Comparison of ENCODE assay signal across 8 mouse cellular contexts in genomic region chr3:32910071-32910551, GRCm38 (mm10).
DNase-seq lines count a peak whose midpoint lies in the region; ATAC-seq and TF ChIP-seq lines count a peak whose summit lies in the region.

No protein-coding gene starts in this region.

- no peaks in the 10 kb centered on the region for H3K27me3 ChIP-seq in heart, postnatal 0 days (ENCODE audit: control insufficient read depth, insufficient read depth, low read length)
- no peaks in the 10 kb centered on the region for H3K27me3 ChIP-seq in hindbrain, embryonic 14.5 days (ENCODE audit: control insufficient read depth, insufficient read depth, low read length)
- H3K27me3 ChIP-seq in stomach, postnatal 0 days (ENCODE audit: control insufficient read depth, insufficient read depth, low read length) = no peaks in the 10 kb centered on the region

- no peak for TF ChIP-seq EP300 in heart, postnatal 0 days (IDR thresholded peaks at IDR 0.05; ENCODE audit: low read depth)
- no peak for TF ChIP-seq EP300 in stomach, postnatal 0 days (optimal IDR thresholded peaks at IDR 0.05)

- peak; percentile 42 for TF ChIP-seq CTCF in heart, postnatal 0 days (IDR thresholded peaks at IDR 0.05; ENCODE audit: low read depth)
- TF ChIP-seq CTCF in stomach, postnatal 0 days (IDR thresholded peaks at IDR 0.05; ENCODE audit: low read depth) = peak; percentile 64

- DNase-seq in heart, postnatal 0 days (ENCODE audit: low spot score) = no peak
- DNase-seq in heart, adult 9 months (ENCODE audit: low spot score in 2 of 2) = no peak
- peak; percentile 70 for DNase-seq in embryo, embryonic 10 days (ENCODE audit: low spot score)
- peak; percentile 71 for DNase-seq in hindbrain, embryonic 14.5 days (ENCODE audit: low spot score)
- peak; percentile 41 to 68 for DNase-seq in left cerebral cortex, postnatal 25 days (ENCODE audit: low spot score in 2 of 2)
- DNase-seq in stomach, postnatal 0 days (ENCODE audit: low spot score) = no peak
- no peak for DNase-seq in urinary bladder, postnatal 10 days (ENCODE audit: low spot score)
- DNase-seq in spleen, postnatal 36 days (ENCODE audit: low spot score in 2 of 2) = no peak

- no peak for ATAC-seq in heart, postnatal 0 days (ENCODE audit: insufficient read depth, low read depth)
- peak; percentile 81; the same call in 1 of the 2 replicates for ATAC-seq in hindbrain, embryonic 14.5 days (ENCODE audit: low FRiP score)
- no peak for ATAC-seq in stomach, postnatal 0 days (ENCODE audit: low FRiP score, low TSS enrichment)

- intact Hi-C loops in left cerebral cortex, postnatal 25 days (cut with DNase I) = no loop called here

- no peaks in the 10 kb centered on the region for H3K9me3 ChIP-seq in heart, postnatal 0 days (replicated peaks; ENCODE audit: control insufficient read depth, low read length)
- H3K9me3 ChIP-seq in hindbrain, embryonic 14.5 days (ENCODE audit: control insufficient read depth, low read length) = 0 out of 2 replicates have a peak, but pooled peaks cover 2% of the 10 kb centered on the region
- H3K9me3 ChIP-seq in stomach, postnatal 0 days (ENCODE audit: control insufficient read depth, low read length) = no peaks in the 10 kb centered on the region

- no peak overlapping the region for H3K4me2 ChIP-seq in heart, postnatal 0 days (ENCODE audit: low read depth, low read length)
- H3K4me2 ChIP-seq in hindbrain, embryonic 14.5 days (replicated peaks) = no peak overlapping the region
- H3K4me2 ChIP-seq in stomach, postnatal 0 days (replicated peaks; ENCODE audit: low read depth) = no peak overlapping the region

- H3K9ac ChIP-seq in heart, postnatal 0 days (replicated peaks; ENCODE audit: low read depth, low read length) = no peak overlapping the region
- no peak overlapping the region for H3K9ac ChIP-seq in hindbrain, embryonic 14.5 days
- no peak overlapping the region for H3K9ac ChIP-seq in stomach, postnatal 0 days (ENCODE audit: low read length)

- no peak overlapping the region for H3K27ac ChIP-seq in heart, postnatal 0 days (ENCODE audit: low read depth)
- no peak overlapping the region for H3K27ac ChIP-seq in hindbrain, embryonic 14.5 days
- H3K27ac ChIP-seq in stomach, postnatal 0 days (replicated peaks) = no peak overlapping the region

- 49% methylated on average over 7 of the region's 7 CpGs for WGBS in heart, postnatal 0 days
- WGBS in hindbrain, embryonic 14.5 days = 71% methylated on average over 7 of the region's 7 CpGs
- 55% methylated on average over 7 of the region's 7 CpGs for WGBS in stomach, postnatal 0 days

- H3K4me3 ChIP-seq in heart, postnatal 0 days (ENCODE audit: low read depth, low read length) = no peak overlapping the region
- H3K4me3 ChIP-seq in hindbrain, embryonic 14.5 days (replicated peaks; ENCODE audit: low read length) = no peak overlapping the region
- H3K4me3 ChIP-seq in stomach, postnatal 0 days (ENCODE audit: low read depth, low read length) = no peak overlapping the region

- H3K36me3 ChIP-seq in heart, postnatal 0 days (replicated peaks; ENCODE audit: control insufficient read depth, insufficient read depth, low read length) = peaks cover 42% of the 10 kb centered on the region
- peaks cover 19% of the 10 kb centered on the region for H3K36me3 ChIP-seq in hindbrain, embryonic 14.5 days (replicated peaks; ENCODE audit: control insufficient read depth, insufficient read depth)
- no peaks in the 10 kb centered on the region for H3K36me3 ChIP-seq in stomach, postnatal 0 days (ENCODE audit: control insufficient read depth, insufficient read depth, low read length)

- H3K4me1 ChIP-seq in heart, postnatal 0 days (ENCODE audit: control insufficient read depth, insufficient read depth) = peaks cover 43% of the 10 kb centered on the region
- no peaks in the 10 kb centered on the region for H3K4me1 ChIP-seq in hindbrain, embryonic 14.5 days (replicated peaks; ENCODE audit: control insufficient read depth, insufficient read depth, low read length)
- H3K4me1 ChIP-seq in stomach, postnatal 0 days (replicated peaks; ENCODE audit: control insufficient read depth, insufficient read depth) = no peaks in the 10 kb centered on the region

Comparison
In these comparisons a context has a peak if more than half of its experiments do, and no peak if none do; other contexts are left out.
1. DNase-seq: peak in embryo, embryonic 10 days (single experiment), hindbrain, embryonic 14.5 days (single experiment) and left cerebral cortex, postnatal 25 days (2 of 2); none in heart, postnatal 0 days (single experiment), heart, adult 9 months (0 of 2), stomach, postnatal 0 days (single experiment), urinary bladder, postnatal 10 days (single experiment) and spleen, postnatal 36 days (0 of 2).